Mouse (Mus musculus) urinary bladder, postnatal 4 days (tissue): Measurements from ENCODE around the gene Efna2.
"Not testable (repeated sequence)": the region's sequence is repeated elsewhere in the genome, so short reads cannot be mapped to it uniquely, and the experiment has no call there.

ENCODE experiments used
- DNase-seq, 2 experiments: peaks; one replicate each; pipeline ENCODE4 v3.0.0; 2021 to 2022; ENCODE audit warnings: low spot score in 2 of 2

Gene Efna2

DNA sequence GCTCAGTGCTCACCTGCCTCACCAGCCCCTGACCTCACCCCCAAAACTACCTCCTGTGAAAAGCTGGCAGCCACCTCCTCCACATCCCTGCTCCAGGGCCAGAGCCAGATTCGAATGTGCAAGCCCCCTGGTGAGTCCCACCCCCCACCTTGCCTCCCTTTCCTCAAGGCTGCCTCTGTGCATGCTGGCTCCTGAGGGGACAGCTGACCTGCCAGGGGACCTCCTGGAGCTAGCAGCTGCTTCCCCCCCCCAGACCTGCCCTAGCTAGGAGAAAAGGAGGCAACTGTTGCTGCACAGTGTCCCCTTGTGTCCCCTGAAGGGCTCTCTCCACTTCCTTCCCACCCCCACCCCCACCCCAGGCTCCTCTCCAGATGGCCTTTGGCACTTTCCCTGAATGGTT is 24.0 kb upstream of the Efna2 start:
- DNase-seq = no peak

- DNase-seq = no peak
Measured at GRCm38 (mm10) chr10:80156002-80156751, 23.1 kb upstream of the Efna2 start.

GRCm38 (mm10) chr10:80156752-80157053 is 22.6 kb upstream of the Efna2 start:
- DNase-seq = no peak

- no peak for DNase-seq
Measured at GRCm38 (mm10) chr10:80157141-80157929, 21.9 kb upstream of the Efna2 start.

GRCm38 (mm10) chr10:80158307-80158986 is 20.8 kb upstream of the Efna2 start:
- peak in 1 of 2 experiments; percentile 57 for DNase-seq

DNA sequence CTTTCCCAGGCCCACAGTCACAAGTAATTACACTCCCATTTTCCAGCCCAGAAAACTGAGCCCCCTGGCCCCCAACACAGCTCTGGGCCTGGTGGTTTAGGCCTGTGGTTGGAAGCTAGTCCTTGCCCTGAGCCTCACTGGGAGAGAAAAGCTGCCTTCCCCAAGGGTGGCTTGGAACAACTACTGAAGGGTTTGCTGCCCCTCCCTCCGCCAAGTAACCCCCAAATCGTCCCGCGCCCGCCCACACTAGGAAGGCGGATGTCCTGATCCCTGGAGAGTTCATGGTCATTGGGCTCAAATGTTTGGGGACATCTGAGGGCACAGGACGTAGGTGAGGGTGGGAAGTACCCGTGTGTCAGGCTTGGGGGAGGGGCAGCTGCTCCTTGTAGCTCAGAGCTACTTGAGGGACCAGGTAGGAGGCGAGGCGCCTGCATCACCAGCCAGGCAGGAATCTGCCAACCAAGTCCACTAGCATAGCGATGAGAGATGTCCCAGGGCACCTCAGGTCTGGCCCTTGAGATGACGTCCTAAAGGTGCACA is 20.2 kb upstream of the Efna2 start:
- peak in 1 of 2 experiments; percentile 44 for DNase-seq

DNA sequence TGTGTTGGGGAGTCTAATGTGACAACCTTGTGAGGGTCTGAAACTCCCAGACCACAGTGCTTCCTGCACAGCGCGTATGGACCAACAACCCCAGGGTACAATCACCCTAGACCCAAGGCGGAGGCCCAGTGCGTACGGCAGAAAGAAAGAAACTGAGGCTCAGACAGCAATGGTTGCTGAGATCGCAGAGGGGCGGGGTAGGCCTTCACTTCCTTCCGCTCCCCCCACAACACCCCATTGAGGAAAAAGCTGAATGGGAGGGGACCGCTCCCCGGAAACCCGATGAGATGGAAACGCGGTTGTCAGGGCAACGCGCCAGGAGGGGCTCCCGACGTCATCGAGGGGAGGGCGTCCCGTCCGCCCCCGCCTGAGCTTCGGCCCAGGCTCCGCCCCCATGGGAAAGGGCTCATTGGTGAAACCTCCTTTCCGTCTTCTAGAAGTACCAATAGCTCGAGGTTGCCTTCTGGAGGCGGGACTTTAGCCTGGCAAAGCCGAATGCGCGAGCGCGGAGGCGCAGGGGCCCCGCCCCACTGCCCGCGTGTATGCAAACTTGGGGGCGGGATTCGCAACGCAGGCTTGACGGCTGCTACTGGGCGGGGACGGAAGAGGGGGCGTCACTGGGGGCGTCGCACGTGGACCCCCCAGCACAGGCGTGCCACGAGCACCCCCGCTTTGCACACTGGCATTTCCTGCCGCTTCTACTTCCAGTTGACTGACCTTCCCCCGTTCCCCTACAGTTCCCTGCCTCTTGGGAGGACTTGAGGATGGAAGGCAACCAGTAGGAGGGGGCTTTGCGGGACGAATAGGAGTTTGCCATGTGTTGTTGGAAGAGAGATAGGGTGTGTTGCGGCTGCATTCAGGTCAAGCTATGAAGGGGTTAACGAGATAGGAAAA is 19.5 kb upstream of the Efna2 start:
- peak; percentile 99 for DNase-seq

DNA sequence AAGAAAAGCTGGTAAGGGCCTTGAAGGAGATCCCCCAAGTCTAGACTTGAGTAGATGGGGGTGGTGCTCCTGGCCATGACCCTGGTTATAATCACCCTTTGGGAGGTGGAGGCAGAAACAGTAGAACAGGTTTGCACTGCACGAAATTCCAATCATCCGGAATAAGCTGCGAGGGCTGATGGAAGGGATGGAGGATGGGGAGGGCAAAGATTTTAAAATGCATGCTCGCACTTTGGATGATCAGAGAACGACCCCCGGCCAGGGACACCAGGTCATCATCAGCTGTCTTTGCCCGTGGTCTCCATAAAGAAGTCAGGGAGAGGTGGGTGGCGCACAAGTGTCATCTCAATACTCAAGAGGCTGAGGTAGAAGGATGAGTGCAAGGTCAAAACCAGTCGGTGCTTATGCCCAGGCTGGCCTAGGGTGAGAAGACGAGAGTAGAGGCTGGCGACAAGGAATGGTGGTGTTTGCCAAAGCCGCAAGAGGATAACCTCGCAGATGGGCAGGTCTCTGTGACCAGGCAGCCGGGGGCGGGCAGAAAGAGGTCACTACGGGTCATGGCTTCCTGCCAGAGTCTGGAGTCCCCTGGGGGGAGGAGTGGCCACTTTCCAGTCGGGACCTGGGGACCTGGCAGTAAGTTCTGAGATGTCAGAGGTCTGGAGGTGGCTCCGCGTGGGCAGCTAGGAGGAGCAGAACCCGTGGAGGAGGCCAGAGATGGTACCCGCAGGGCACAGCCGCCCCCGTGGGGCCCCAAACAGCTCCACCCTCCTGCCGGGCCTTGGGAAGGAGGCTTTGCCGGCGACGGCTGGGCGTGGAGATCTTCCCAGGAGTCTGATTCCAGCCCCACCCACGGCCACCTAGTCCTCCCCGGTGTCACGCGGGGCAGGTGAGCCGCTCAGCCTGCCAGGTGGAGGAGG is 18.6 kb upstream of the Efna2 start:
- DNase-seq = peak; percentile 81 to 86

GRCm38 (mm10) chr10:80161522-80162242 is 17.6 kb upstream of the Efna2 start:
- peak in 1 of 2 experiments; percentile 62 for DNase-seq

GRCm38 (mm10) chr10:80162243-80162608 is 17.1 kb upstream of the Efna2 start:
- no peak for DNase-seq

DNA sequence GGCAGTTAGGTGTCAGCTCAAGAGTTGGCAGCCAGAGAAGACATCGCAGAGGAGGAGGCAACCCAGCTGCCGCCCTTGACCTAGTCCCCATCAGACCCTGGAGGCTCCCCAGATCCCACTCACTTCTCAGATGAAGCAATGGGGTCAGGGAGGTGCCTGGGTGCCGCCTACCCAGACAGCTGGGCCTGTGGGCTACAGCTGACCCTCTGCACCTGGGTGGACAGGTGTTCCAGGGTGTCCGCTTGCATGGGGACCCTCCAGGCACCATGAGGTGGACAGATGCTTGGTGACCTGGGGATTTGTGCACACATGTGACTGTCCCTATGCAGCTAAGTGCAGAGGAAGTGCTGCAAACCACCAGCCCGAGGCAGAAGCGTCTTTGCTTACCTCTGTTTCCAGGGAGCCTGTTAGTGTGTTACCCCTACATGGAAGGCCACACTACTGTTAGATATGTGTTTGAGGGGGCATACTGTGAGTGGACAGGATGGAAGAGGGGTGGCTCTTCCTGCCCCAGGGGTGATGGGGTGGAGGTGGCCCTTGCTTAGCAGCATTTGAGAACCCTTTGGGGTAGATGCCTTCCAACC is 16.5 kb upstream of the Efna2 start:
- peak in 1 of 2 experiments; percentile 18 for DNase-seq

- DNase-seq = peak in 1 of 2 experiments; percentile 67
Measured at GRCm38 (mm10) chr10:80163721-80164120, 15.6 kb upstream of the Efna2 start.

DNA sequence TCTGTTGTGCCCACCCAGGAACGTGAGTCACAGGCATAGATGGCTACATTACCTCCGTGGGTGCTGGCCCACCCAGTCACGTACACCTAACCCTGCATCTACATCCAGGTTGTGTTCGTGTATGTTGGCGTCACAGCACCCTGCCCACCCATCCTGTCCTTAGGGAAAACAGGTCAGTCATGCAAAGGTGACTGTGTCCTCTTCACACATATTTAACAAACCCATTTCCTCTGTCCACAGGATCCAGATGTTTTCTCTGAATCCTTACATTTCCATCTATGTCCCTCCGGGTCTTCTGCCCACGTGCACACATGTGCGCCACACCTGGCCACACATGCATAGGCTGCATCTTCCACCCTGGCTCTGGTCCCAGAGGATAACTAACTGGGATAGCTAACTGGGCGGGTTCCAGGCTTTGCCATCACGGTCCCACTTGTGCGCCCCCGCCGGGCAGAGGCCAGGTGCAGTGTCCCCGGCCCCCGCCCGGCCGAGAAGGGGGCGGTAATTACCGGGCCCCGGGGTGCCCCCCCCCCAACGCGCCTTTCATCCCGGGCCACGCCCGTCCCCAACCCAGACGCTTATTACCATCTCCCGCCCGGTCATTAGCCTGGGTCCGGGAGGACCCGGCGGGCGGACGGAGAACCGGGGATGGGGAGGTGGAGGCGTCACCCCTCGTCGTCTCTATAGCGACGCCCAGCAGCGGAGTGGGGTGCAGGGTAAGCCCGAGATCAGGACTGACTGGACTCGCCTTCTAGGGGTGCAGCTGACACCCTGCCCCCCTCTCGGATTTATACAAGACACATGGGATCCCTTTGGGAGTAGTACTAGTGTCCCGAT is 14.9 kb upstream of the Efna2 start:
- peak in 1 of 2 experiments; percentile 40 for DNase-seq

- DNase-seq = peak; percentile 92 to 96
Measured at GRCm38 (mm10) chr10:80164998-80165344, 14.3 kb upstream of the Efna2 start.

GRCm38 (mm10) chr10:80165392-80166128 is 13.7 kb upstream of the Efna2 start, which contains the start of gene Cirbp:
Gene Cirbp, plus strand, starts transcription at chr10:80165985.
- peak in 1 of 2 experiments; percentile 25 for DNase-seq

DNA sequence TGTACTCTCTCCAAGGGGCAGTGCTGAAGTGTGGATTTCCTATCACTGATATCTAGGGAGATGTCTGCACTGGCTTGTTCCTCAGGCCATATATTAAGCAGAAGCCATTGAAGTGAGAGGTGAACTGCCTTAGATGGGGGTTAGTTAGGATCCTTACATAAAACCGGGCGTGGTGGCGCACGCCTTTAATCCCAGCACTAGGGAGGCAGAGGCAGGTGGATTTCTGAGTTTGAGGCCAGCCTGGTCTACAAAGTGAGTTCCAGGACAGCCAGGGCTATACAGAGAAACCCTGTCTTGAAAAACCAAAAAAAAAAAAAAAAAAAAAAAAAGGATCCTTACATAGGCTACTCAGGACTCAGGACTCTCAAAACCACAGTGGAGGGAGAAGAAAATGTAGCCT is 13.1 kb upstream of the Efna2 start:
- DNase-seq = not testable (repeated sequence)

GRCm38 (mm10) chr10:80167460-80168037 is 11.7 kb upstream of the Efna2 start:
- DNase-seq = peak; percentile 98 to 99
